In genomic region chr17:7597481-7597880, GRCm38 (mm10) we compare ENCODE assay signal across 21 mouse cellular contexts.
A peak's percentile ranks its signal among the peaks of the same experiment; 100 is the strongest.
DNase-seq lines count a peak whose midpoint lies in the region; ATAC-seq and TF ChIP-seq lines count a peak whose summit lies in the region.
"Had no signal": no experiment of that assay in that cellular context is flagged by ENCODE, and none has a peak within 500 bp of the region (broad histone marks: within the 10 kb centered on the region; RNA-seq: fewer than 3 reads in every experiment).

No protein-coding gene starts in this region.

- 52% methylated on average over 2 of the region's 2 CpGs for WGBS in forebrain, embryonic 14.5 days
- WGBS in forebrain, embryonic 13.5 days: 57% methylated on average over 2 of the region's 2 CpGs
- WGBS in intestine, postnatal 0 days: 51% methylated on average over 2 of the region's 2 CpGs
- 58% methylated on average over 2 of the region's 2 CpGs for WGBS in intestine, embryonic 15.5 days

- peak; percentile 56 for TF ChIP-seq CTCF in intestine, postnatal 0 days (IDR thresholded peaks at IDR 0.05; ENCODE audit: low read depth)

- no peak overlapping the region for H3K9ac ChIP-seq in forebrain, embryonic 14.5 days (ENCODE audit: low read length)
- no peak overlapping the region for H3K9ac ChIP-seq in forebrain, embryonic 13.5 days
- H3K9ac ChIP-seq in intestine, postnatal 0 days (ENCODE audit: low read depth, low read length): no peak overlapping the region
- no peak overlapping the region for H3K9ac ChIP-seq in intestine, embryonic 15.5 days
- H3K9ac ChIP-seq: embryonic facial prominence, embryonic 15.5 days; hindbrain, embryonic 13.5 days; kidney, embryonic 15.5 days had no signal

- no peaks in the 10 kb centered on the region for H3K4me1 ChIP-seq in forebrain, embryonic 14.5 days (ENCODE audit: control insufficient read depth, insufficient read depth, low read length)
- no peaks in the 10 kb centered on the region for H3K4me1 ChIP-seq in forebrain, embryonic 13.5 days
- H3K4me1 ChIP-seq in intestine, postnatal 0 days (replicated peaks; ENCODE audit: control insufficient read depth, insufficient read depth, low read length): no peaks in the 10 kb centered on the region
- H3K4me1 ChIP-seq in intestine, embryonic 15.5 days (replicated peaks): 0 out of 2 replicates have a peak, but pooled peaks cover 5% of the 10 kb centered on the region
- H3K4me1 ChIP-seq: hindbrain, embryonic 13.5 days; kidney, embryonic 15.5 days had no signal

- H3K27me3 ChIP-seq in forebrain, embryonic 14.5 days (replicated peaks; ENCODE audit: control insufficient read depth, insufficient read depth, low read length): no peaks in the 10 kb centered on the region
- H3K27me3 ChIP-seq in forebrain, embryonic 13.5 days: no peaks in the 10 kb centered on the region
- no peaks in the 10 kb centered on the region for H3K27me3 ChIP-seq in intestine, postnatal 0 days (replicated peaks; ENCODE audit: control insufficient read depth, insufficient read depth, low read length)
- no peaks in the 10 kb centered on the region for H3K27me3 ChIP-seq in intestine, embryonic 15.5 days (replicated peaks)
- H3K27me3 ChIP-seq: embryonic facial prominence, embryonic 15.5 days; hindbrain, embryonic 13.5 days; kidney, embryonic 15.5 days had no signal

- no peaks in the 10 kb centered on the region for H3K9me3 ChIP-seq in forebrain, embryonic 14.5 days (replicated peaks; ENCODE audit: control insufficient read depth, low read length)
- no peaks in the 10 kb centered on the region for H3K9me3 ChIP-seq in forebrain, embryonic 13.5 days (replicated peaks)
- no peaks in the 10 kb centered on the region for H3K9me3 ChIP-seq in intestine, postnatal 0 days (ENCODE audit: control insufficient read depth)
- H3K9me3 ChIP-seq in intestine, embryonic 15.5 days: no peaks in the 10 kb centered on the region
- H3K9me3 ChIP-seq: embryonic facial prominence, embryonic 15.5 days; hindbrain, embryonic 13.5 days; kidney, embryonic 15.5 days had no signal

- no peaks in the 10 kb centered on the region for H3K36me3 ChIP-seq in forebrain, embryonic 14.5 days (ENCODE audit: control insufficient read depth, insufficient read depth, low read length)
- H3K36me3 ChIP-seq in forebrain, embryonic 13.5 days (ENCODE audit: poor library complexity, severe bottlenecking): no peaks in the 10 kb centered on the region
- no peaks in the 10 kb centered on the region for H3K36me3 ChIP-seq in intestine, postnatal 0 days (ENCODE audit: control insufficient read depth, insufficient read depth)
- no peaks in the 10 kb centered on the region for H3K36me3 ChIP-seq in intestine, embryonic 15.5 days
- H3K36me3 ChIP-seq: embryonic facial prominence, embryonic 15.5 days; hindbrain, embryonic 13.5 days; kidney, embryonic 15.5 days had no signal

- peak; percentile 18 for DNase-seq in forebrain, embryonic 14.5 days (ENCODE audit: low spot score)
- peak; percentile 6 for DNase-seq in retina, embryonic 14.5 days (ENCODE audit: low spot score)
- DNase-seq in retina, postnatal 1 day: no peak
- DNase-seq: adrenal gland, adult 8-10 months; cerebellum, postnatal 10 days; embryo, embryonic 11 days; gastrocnemius, postnatal 14 days; heart, postnatal 14 days; layer of hippocampus, postnatal 36 days; left cerebral cortex, postnatal 4 days; liver; thymus, postnatal 25 days had no signal

- no peak overlapping the region for H3K4me3 ChIP-seq in forebrain, embryonic 14.5 days (ENCODE audit: low read depth, low read length)
- H3K4me3 ChIP-seq in forebrain, embryonic 13.5 days: no peak overlapping the region
- H3K4me3 ChIP-seq in intestine, postnatal 0 days (ENCODE audit: low read depth, low read length): no peak overlapping the region
- H3K4me3 ChIP-seq in intestine, embryonic 15.5 days (replicated peaks): no peak overlapping the region
- H3K4me3 ChIP-seq: embryonic facial prominence, embryonic 15.5 days; hindbrain, embryonic 13.5 days; kidney, embryonic 15.5 days had no signal

- H3K4me2 ChIP-seq in forebrain, embryonic 14.5 days (ENCODE audit: low read length): no peak overlapping the region
- H3K4me2 ChIP-seq in forebrain, embryonic 13.5 days: no peak overlapping the region
- no peak overlapping the region for H3K4me2 ChIP-seq in intestine, postnatal 0 days (replicated peaks; ENCODE audit: low read depth)
- no peak overlapping the region for H3K4me2 ChIP-seq in intestine, embryonic 15.5 days (replicated peaks)
- H3K4me2 ChIP-seq: embryonic facial prominence, embryonic 15.5 days; hindbrain, embryonic 13.5 days; kidney, embryonic 15.5 days had no signal

- H3K27ac ChIP-seq in forebrain, embryonic 14.5 days (ENCODE audit: low read depth, low read length): no peak overlapping the region
- H3K27ac ChIP-seq in forebrain, embryonic 13.5 days: no peak overlapping the region
- no peak overlapping the region for H3K27ac ChIP-seq in intestine, postnatal 0 days (ENCODE audit: low read depth, low read length)
- H3K27ac ChIP-seq in intestine, embryonic 15.5 days: no peak overlapping the region
- H3K27ac ChIP-seq: embryonic facial prominence, embryonic 15.5 days; hindbrain, embryonic 13.5 days; kidney, embryonic 15.5 days had no signal

- no peak for ATAC-seq in forebrain, embryonic 14.5 days
- no peak for ATAC-seq in forebrain, embryonic 13.5 days
- ATAC-seq in intestine, postnatal 0 days: no peak
- no peak for ATAC-seq in intestine, embryonic 15.5 days
- no peak for ATAC-seq in inflammation-experienced regulatory T-cells, adult 6 months
- ATAC-seq: intestine, embryonic 16.5 days; midbrain, embryonic 16.5 days had no signal
